Mouse (Mus musculus) liver, postnatal 0 days (tissue): Measurements from ENCODE around the gene Nek5.

Experiments used
- CTCF ChIP-seq: sonication (generic); IDR thresholded peaks from 2 replicates; pipeline ENCODE4 v1.5.1; 2016; ENCODE audit warnings: antibody characterized with exemption, low read depth
- EP300 ChIP-seq: IDR thresholded peaks from 2 replicates; pipeline ENCODE4 v1.6.1; 2016; ENCODE audit warnings: antibody characterized with exemption, low read depth, mild to moderate bottlenecking

DNA sequence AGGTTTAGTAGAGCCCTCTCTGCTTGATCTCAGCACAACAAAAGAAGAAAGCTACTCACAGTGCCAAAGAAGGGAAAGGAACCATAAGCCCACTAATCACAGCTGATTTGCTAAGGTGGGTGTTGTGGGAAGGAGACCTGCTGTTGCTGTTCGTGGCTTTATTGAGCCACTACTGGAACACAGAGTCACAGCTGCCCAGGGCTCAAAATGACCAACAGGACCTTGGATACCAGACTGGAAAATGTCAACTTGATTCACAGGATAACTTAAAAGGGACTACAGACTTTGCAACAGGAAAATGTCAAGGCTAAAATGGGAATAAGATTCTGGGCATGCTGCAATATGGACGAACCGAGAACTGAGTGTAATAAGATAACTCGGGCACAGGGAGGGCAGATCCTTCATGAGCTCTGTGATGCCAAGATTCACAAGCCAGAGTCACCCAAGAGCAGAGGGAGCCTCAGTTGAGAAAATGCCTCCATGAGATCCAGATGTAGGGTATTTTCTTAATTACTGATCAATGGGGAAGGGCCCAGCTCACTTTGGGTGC, 17.1 kb upstream of the Nek5 start:
- TF ChIP-seq CTCF: no peak
- no peak for TF ChIP-seq EP300
